Mouse (Mus musculus): Measurements from ENCODE around the gene Nipbl. TPM values are rescaled to one million over a fixed set of nuclear protein-coding genes. Genes with fewer than 3 reads are reported as not detected.

Nipbl gene
- polyA plus RNA-seq, 1 experiment from 2014 or later: 16.2 TPM

DNA sequence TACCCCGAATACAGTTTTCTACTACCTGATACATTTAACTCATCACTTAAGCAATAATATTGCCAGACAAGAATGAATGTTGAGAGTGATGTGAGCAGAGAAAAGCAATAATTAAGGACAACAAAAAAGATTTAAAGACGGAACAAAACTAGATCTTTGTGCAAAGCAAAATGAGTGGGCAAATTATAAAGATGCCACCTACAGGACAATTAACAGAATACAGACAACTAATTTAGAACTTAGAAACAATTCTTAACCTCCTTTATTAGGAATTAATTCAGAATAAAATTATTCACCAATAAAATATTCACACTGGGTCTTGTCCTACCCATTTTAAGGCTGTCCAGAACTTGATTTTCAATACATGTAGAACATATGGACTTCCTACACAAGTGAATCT is 38.0 kb downstream of the Nipbl start:
- Histone ChIP-seq H3K36me3 (ENCODE audit: control insufficient read depth, insufficient read depth, low read length) (no peaks in the 10 kb centered on the region), H3K9ac (ENCODE audit: low read length) (no peak overlapping the region), H3K27me3 (ENCODE audit: control insufficient read depth, insufficient read depth, low read depth, low read length) (no peaks in the 10 kb centered on the region), H3K4me1 (replicated peaks; ENCODE audit: control insufficient read depth, insufficient read depth, low read length) (no peaks in the 10 kb centered on the region), H3K4me2 (ENCODE audit: low read depth, low read length) (no peak overlapping the region), H3K27ac (ENCODE audit: low read length) (no peak overlapping the region), H3K9me3 (ENCODE audit: control insufficient read depth, low read length) (no peaks in the 10 kb centered on the region), H3K4me3 (ENCODE audit: low read length) (no peak overlapping the region)
- 91% methylated on average over 2 of the region's 2 CpGs for WGBS
- no peak for ATAC-seq (ENCODE audit: low read depth)

DNA sequence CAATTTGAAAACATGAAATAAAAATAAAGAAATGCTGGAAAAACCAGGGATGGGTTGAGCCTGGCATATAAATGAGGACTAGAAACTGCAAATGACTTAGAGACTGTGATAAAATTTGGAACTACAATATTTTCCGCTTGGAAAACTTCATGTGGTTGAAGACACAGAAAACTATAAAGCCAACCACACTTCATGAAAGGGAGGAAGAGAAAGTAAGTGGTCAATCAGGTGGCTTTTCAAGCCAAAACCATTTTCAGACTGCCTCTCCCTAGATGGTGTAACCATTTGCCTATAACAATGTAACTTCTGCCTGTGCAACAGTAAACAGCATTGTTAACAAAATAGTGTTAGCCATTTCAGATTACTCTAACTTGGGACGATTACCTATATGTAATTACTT is 41.7 kb downstream of the Nipbl start:
- Histone ChIP-seq H3K36me3 (ENCODE audit: control insufficient read depth, insufficient read depth, low read length) (no peaks in the 10 kb centered on the region), H3K4me1 (replicated peaks; ENCODE audit: control insufficient read depth, insufficient read depth, low read length) (no peaks in the 10 kb centered on the region), H3K4me2 (ENCODE audit: low read depth, low read length) (no peak overlapping the region), H3K9me3 (ENCODE audit: control insufficient read depth, low read length) (no peaks in the 10 kb centered on the region), H3K27ac (ENCODE audit: low read length) (no peak overlapping the region), H3K9ac (ENCODE audit: low read length) (no peak overlapping the region), H3K4me3 (ENCODE audit: low read length) (no peak overlapping the region), H3K27me3 (ENCODE audit: control insufficient read depth, insufficient read depth, low read depth, low read length) (no peaks in the 10 kb centered on the region)
- ATAC-seq (ENCODE audit: low read depth): no peak
- 90% methylated on average over 2 of the region's 2 CpGs for WGBS

DNA sequence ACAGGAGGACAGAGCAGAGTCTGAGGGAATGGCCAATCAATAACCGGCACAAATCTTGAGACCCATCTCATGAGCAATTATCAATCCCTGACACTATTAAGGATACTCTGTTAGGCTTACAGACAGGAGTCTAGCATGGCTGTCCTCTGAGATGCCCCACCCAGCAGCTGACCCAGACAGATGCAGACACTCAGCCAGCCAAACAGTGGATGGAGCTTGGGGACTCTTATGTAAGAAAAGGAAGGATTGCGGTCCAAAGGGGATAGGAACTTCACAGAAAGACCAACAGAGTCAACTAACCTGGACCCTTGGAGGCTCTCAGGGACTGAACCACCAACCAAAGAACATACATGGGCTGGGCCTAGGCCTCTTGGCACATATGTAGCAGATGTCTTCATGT is 42.7 kb downstream of the Nipbl start:
- Histone ChIP-seq H3K9me3 (ENCODE audit: control insufficient read depth, low read length) (no peaks in the 10 kb centered on the region), H3K27ac (ENCODE audit: low read length) (no peak overlapping the region), H3K9ac (ENCODE audit: low read length) (no peak overlapping the region), H3K4me3 (ENCODE audit: low read length) (no peak overlapping the region), H3K36me3 (ENCODE audit: control insufficient read depth, insufficient read depth, low read length) (no peaks in the 10 kb centered on the region), H3K27me3 (ENCODE audit: control insufficient read depth, insufficient read depth, low read depth, low read length) (no peaks in the 10 kb centered on the region), H3K4me1 (replicated peaks; ENCODE audit: control insufficient read depth, insufficient read depth, low read length) (no peaks in the 10 kb centered on the region), H3K4me2 (ENCODE audit: low read depth, low read length) (no peak overlapping the region)
- 90% methylated on average over 2 of the region's 2 CpGs for WGBS
- no peak for ATAC-seq (ENCODE audit: low read depth)

DNA sequence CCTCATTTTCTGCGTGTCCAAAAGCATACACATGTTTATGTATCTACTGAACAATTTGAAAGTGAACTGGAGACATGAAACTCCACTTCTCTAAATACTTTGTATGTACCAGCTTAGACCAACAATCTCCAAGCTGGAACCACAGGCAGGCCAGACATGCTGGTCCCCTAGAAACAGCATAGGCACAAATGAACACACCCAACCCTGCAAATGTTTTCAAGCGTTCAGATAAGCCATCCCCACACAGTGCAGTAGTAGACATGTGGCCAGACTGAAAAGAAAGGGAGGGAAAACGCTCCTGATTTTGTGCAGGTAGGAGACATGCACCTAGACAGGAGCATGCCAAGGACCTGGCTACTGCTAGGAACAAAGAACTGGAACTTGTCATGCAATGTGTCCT is 52.5 kb downstream of the Nipbl start:
- no peak overlapping the region for H3K9ac ChIP-seq (ENCODE audit: low read length)
- no peaks in the 10 kb centered on the region for H3K9me3 ChIP-seq (ENCODE audit: control insufficient read depth, low read length)
- no peaks in the 10 kb centered on the region for H3K36me3 ChIP-seq (ENCODE audit: control insufficient read depth, insufficient read depth, low read length)
- H3K27ac ChIP-seq (ENCODE audit: low read length): no peak overlapping the region
- no peaks in the 10 kb centered on the region for H3K27me3 ChIP-seq (ENCODE audit: control insufficient read depth, insufficient read depth, low read depth, low read length)
- 73% methylated on average over 3 of the region's 3 CpGs for WGBS
- no peak overlapping the region for H3K4me3 ChIP-seq (ENCODE audit: low read length)
- H3K4me2 ChIP-seq (ENCODE audit: low read depth, low read length): no peak overlapping the region
- ATAC-seq (ENCODE audit: low read depth): no peak
- no peaks in the 10 kb centered on the region for H3K4me1 ChIP-seq (replicated peaks; ENCODE audit: control insufficient read depth, insufficient read depth, low read length)

DNA sequence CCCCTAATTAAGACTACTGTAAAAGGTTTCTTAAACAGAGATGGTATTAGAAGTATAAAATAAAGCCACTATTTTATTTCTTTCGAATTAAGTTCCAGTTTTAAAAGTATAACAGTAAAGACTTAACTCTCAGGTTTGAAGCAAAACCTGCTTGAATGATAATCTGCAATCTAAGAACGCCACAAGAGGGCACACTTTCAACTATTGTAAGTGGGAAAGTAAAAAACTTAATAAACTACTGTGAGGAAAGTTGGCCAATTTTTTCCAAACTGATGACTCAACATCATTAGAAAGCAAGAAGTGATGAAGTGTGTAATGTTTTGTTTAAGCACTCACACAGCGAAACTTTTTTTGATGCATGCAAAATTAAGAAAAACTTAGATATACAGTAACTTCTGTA is 62.0 kb downstream of the Nipbl start:
- Histone ChIP-seq H3K4me2 (ENCODE audit: low read depth, low read length) (no peak overlapping the region), H3K4me3 (ENCODE audit: low read length) (no peak overlapping the region), H3K27ac (ENCODE audit: low read length) (no peak overlapping the region), H3K27me3 (ENCODE audit: control insufficient read depth, insufficient read depth, low read depth, low read length) (no peaks in the 10 kb centered on the region), H3K36me3 (ENCODE audit: control insufficient read depth, insufficient read depth, low read length) (no peaks in the 10 kb centered on the region), H3K9ac (ENCODE audit: low read length) (no peak overlapping the region), H3K4me1 (replicated peaks; ENCODE audit: control insufficient read depth, insufficient read depth, low read length) (no peaks in the 10 kb centered on the region), H3K9me3 (ENCODE audit: control insufficient read depth, low read length) (no peaks in the 10 kb centered on the region)
- no peak for ATAC-seq (ENCODE audit: low read depth)
- WGBS: 45% methylated on average over 3 of the region's 3 CpGs

DNA sequence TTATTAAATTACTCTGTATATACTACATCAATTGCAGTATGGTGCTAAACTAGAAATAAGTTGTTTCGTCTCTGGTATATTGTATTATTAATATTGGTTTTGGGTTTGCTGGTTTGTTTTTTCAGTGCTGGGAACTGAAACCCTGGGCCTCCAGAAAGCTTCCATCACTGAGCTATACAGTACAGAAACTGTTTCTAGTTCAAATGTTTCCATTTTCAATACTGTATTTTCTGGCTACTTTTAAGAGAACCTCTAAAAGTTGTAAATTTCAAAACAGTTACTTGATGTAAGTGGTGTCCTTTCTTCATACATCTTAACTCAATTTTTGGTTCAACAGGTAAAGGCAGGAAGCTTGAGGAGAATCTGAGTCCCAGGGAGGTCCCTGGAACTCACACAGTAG is 68.6 kb downstream of the Nipbl start:
- Histone ChIP-seq H3K4me3 (ENCODE audit: low read length) (no peak overlapping the region), H3K27me3 (ENCODE audit: control insufficient read depth, insufficient read depth, low read depth, low read length) (no peaks in the 10 kb centered on the region), H3K9me3 (ENCODE audit: control insufficient read depth, low read length) (no peaks in the 10 kb centered on the region), H3K27ac (ENCODE audit: low read length) (no peak overlapping the region), H3K4me2 (ENCODE audit: low read depth, low read length) (no peak overlapping the region), H3K9ac (ENCODE audit: low read length) (no peak overlapping the region), H3K4me1 (replicated peaks; ENCODE audit: control insufficient read depth, insufficient read depth, low read length) (no peaks in the 10 kb centered on the region), H3K36me3 (ENCODE audit: control insufficient read depth, insufficient read depth, low read length) (peaks cover 9% of the 10 kb centered on the region; the same call in 1 of the 2 replicates)
- ATAC-seq (ENCODE audit: low read depth): no peak
- 98% methylated on average over 1 of the region's 1 CpGs for WGBS

DNA sequence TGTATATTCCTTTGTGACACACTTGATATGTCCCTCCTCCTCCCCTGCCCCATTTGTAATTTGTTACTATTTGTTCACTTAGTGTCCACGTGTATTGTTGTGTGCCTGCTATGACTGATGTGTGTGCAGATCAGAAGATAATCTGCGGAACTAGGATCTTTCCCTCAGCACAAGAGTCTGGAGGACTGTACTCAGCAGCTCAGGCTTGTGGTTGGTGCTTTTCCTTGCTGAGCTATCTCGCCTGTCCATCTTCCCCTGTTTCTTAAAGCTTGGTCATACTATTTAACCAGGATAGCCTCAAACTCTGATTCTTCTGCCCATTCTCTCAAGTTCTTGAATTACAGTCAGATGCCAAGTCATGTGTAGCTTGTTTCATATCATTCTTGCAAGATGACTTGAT is 69.5 kb downstream of the Nipbl start:
- no peak for ATAC-seq (ENCODE audit: low read depth)
- H3K9me3 ChIP-seq (ENCODE audit: control insufficient read depth, low read length): no peaks in the 10 kb centered on the region
- H3K4me3 ChIP-seq (ENCODE audit: low read length): no peak overlapping the region
- H3K4me2 ChIP-seq (ENCODE audit: low read depth, low read length): no peak overlapping the region
- H3K27me3 ChIP-seq (ENCODE audit: control insufficient read depth, insufficient read depth, low read depth, low read length): no peaks in the 10 kb centered on the region
- H3K4me1 ChIP-seq (replicated peaks; ENCODE audit: control insufficient read depth, insufficient read depth, low read length): no peaks in the 10 kb centered on the region
- 56% methylated on average over 3 of the region's 3 CpGs for WGBS
- H3K9ac ChIP-seq (ENCODE audit: low read length): no peak overlapping the region
- H3K36me3 ChIP-seq (ENCODE audit: control insufficient read depth, insufficient read depth, low read length): peaks cover 10% of the 10 kb centered on the region
- no peak overlapping the region for H3K27ac ChIP-seq (ENCODE audit: low read length)

DNA sequence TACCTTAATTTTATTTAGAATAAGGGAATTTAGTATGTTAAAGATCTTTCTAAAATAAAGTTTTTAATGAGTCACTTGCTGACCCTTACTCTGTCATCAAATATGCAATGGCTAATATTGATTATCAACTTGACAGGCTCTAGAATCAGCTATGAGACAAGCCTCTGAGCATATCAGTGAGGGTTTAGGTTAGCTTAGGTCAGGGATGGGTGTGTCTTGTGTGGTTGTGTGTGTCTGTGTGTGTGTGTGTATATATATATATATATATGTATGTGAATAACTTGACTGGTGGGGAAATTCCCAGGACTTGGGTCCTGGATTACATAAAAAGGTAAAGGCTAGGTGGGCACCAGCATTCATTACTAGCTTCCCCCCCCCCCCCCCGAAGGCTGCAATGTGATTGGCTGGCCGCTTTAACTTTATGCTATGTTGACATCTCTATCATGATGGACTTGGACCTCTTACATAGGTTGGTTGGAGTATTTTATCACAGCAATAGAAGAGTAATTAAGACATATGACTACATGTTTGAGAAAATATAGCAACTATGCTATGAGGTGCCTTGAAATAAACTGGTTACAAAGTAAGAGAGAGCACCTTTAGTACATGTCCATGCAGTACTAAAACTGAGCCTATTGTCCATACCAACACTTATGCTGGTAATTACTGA is 97.0 kb downstream of the Nipbl start:
- Histone ChIP-seq H3K36me3 (ENCODE audit: control insufficient read depth, insufficient read depth, low read length) (peaks cover 6% of the 10 kb centered on the region), H3K4me3 (ENCODE audit: low read length) (no peak overlapping the region), H3K4me1 (replicated peaks; ENCODE audit: control insufficient read depth, insufficient read depth, low read length) (no peaks in the 10 kb centered on the region), H3K9me3 (ENCODE audit: control insufficient read depth, low read length) (no peaks in the 10 kb centered on the region), H3K4me2 (ENCODE audit: low read depth, low read length) (no peak overlapping the region), H3K27ac (ENCODE audit: low read length) (no peak overlapping the region), H3K27me3 (ENCODE audit: control insufficient read depth, insufficient read depth, low read depth, low read length) (no peaks in the 10 kb centered on the region), H3K9ac (ENCODE audit: low read length) (no peak overlapping the region)
- WGBS: 94% methylated on average over 2 of the region's 2 CpGs
- ATAC-seq (ENCODE audit: low read depth): no peak

DNA sequence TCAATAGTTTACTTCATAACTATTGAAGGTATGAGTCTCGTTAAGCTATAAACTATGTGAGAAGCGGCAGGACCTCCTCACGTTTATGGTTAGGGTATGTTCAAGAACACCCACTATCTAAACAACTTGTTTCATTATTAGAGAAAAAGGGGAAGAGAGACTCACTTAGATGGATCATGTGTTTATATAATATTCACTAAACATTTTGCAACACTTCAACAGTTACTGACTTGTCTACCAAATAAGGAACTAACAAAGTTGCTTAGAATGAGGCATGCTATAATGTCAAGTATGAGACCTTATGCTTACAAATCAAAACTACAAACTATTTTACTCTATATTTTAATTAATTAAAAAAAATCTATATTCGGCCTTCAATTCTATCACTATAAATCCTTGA is 103.7 kb downstream of the Nipbl start:
- Histone ChIP-seq H3K27ac (ENCODE audit: low read length) (no peak overlapping the region), H3K36me3 (ENCODE audit: control insufficient read depth, insufficient read depth, low read length) (peaks cover 11% of the 10 kb centered on the region), H3K9ac (ENCODE audit: low read length) (no peak overlapping the region), H3K9me3 (ENCODE audit: control insufficient read depth, low read length) (no peaks in the 10 kb centered on the region), H3K4me3 (ENCODE audit: low read length) (no peak overlapping the region), H3K4me2 (ENCODE audit: low read depth, low read length) (no peak overlapping the region), H3K4me1 (replicated peaks; ENCODE audit: control insufficient read depth, insufficient read depth, low read length) (no peaks in the 10 kb centered on the region), H3K27me3 (ENCODE audit: control insufficient read depth, insufficient read depth, low read depth, low read length) (no peaks in the 10 kb centered on the region)
- ATAC-seq (ENCODE audit: low read depth): no peak
- WGBS: 71% methylated on average over 4 of the region's 4 CpGs

DNA sequence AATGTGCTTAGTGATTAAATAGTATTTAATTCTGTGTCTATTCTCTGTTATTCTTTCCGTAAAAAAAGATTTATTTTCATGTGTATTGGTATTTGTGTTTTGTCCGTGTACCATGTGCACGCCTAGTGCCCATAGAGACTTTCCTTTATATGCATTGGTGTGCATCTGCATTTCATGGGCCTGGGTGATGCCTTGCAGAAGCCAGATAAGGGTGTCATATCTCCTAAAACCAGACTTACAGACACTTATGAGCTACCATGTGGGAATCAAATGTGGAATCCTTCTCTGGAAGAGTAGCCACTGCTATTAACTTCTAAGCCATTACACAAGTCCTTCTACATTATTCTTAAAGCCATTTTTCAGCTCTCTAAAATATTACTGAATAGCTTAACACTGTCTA is 112.7 kb downstream of the Nipbl start:
- ATAC-seq (ENCODE audit: low read depth): no peak
- H3K9me3 ChIP-seq (ENCODE audit: control insufficient read depth, low read length): no peaks in the 10 kb centered on the region
- no peak overlapping the region for H3K4me3 ChIP-seq (ENCODE audit: low read length)
- H3K27me3 ChIP-seq (ENCODE audit: control insufficient read depth, insufficient read depth, low read depth, low read length): no peaks in the 10 kb centered on the region
- no peak overlapping the region for H3K9ac ChIP-seq (ENCODE audit: low read length)
- H3K4me2 ChIP-seq (ENCODE audit: low read depth, low read length): no peak overlapping the region
- peaks cover 29% of the 10 kb centered on the region for H3K36me3 ChIP-seq (ENCODE audit: control insufficient read depth, insufficient read depth, low read length)
- no peak overlapping the region for H3K27ac ChIP-seq (ENCODE audit: low read length)
- no peaks in the 10 kb centered on the region for H3K4me1 ChIP-seq (replicated peaks; ENCODE audit: control insufficient read depth, insufficient read depth, low read length)
- 92% methylated on average over 3 of the region's 3 CpGs for WGBS
